8 mouse cellular contexts compared by ENCODE assay signal in genomic region chr11:75630645-75631229, GRCm38 (mm10). TPM values are rescaled to one million over a fixed set of nuclear protein-coding genes. Genes with fewer than 3 reads are reported as not detected.
DNase-seq lines count a peak whose midpoint lies in the region; ATAC-seq and TF ChIP-seq lines count a peak whose summit lies in the region.

Inpp5k (plus strand) TSS chr11:75630988.

- H3K27ac ChIP-seq in MEL (ENCODE audit: control insufficient read depth, low read depth, low read length), result peak within 1 kb of the TSS; percentile 85
- H3K27ac ChIP-seq in cerebellum, adult 2 months (ENCODE audit: insufficient read depth, low read length), result peak within 1 kb of the TSS; percentile 28; the same call in 1 of the 2 replicates
- H3K27ac ChIP-seq in forebrain, postnatal 0 days (ENCODE audit: low read depth, low read length), result peak within 1 kb of the TSS; percentile 76
- H3K27ac ChIP-seq in lung, embryonic 15.5 days, result peak within 1 kb of the TSS; percentile 84

- H3K9ac ChIP-seq in MEL (ENCODE audit: control insufficient read depth, low read depth, low read length, poor library complexity, severe bottlenecking), result peak within 1 kb of the TSS; percentile 83
- peak within 1 kb of the TSS; percentile 65 for H3K9ac ChIP-seq in forebrain, postnatal 0 days
- peak within 1 kb of the TSS; percentile 65 for H3K9ac ChIP-seq in lung, embryonic 15.5 days

- WGBS in cerebellum, adult 2 months, result under 1% methylated on average over 53 of the region's 53 CpGs
- under 1% methylated on average over 53 of the region's 53 CpGs for whole genome bisulfite sequencing in forebrain, postnatal 0 days
- under 1% methylated on average over 53 of the region's 53 CpGs for WGBS in lung, embryonic 15.5 days

- TF ChIP-seq EP300 in MEL (IDR thresholded peaks at IDR 0.05; ENCODE audit: low read depth in 1 of 2, low read length in 2 of 2), result peak; percentile 7 to 38; a peak in 1 of 4 replicates

- peak; percentile 100 for DNase-seq in MEL (ENCODE audit: low read depth, low spot score)
- peak; percentile 96 to 98 for DNase-seq in cerebellum, adult 2 months
- DNase-seq in forebrain, postnatal 0 days, result peak; percentile 98
- peak; percentile 96 for DNase-seq in heart, postnatal 4 days
- DNase-seq in layer of hippocampus, adult 8-10 months (ENCODE audit: low spot score in 2 of 2), result peak; percentile 95 to 97
- DNase-seq in ovary, adult 18-20 months (ENCODE audit: low spot score), result peak; percentile 97
- DNase-seq in thymus, postnatal 0 days (ENCODE audit: low spot score), result peak; percentile 99

- 0 out of 6 replicates have a peak, but pooled peaks of 1 of the 3 experiments have one; percentile 2 for TF ChIP-seq CTCF in MEL (IDR thresholded peaks at IDR 0.05 in 2 of 3, conservative IDR thresholded peaks at IDR 0.05 in 1 of 3; ENCODE audit: control insufficient read depth in 1 of 3, insufficient read depth in 1 of 3, low read depth in 2 of 3, low read length in 3 of 3, poor library complexity in 1 of 3, severe bottlenecking in 1 of 3)
- no peak for TF ChIP-seq CTCF in cerebellum, adult 2 months (IDR thresholded peaks at IDR 0.05; ENCODE audit: borderline replicate concordance, insufficient read depth, low read depth, low read length)
- no peak for TF ChIP-seq CTCF in forebrain, postnatal 0 days (IDR thresholded peaks at IDR 0.05; ENCODE audit: low read depth)

- H3K27me3 ChIP-seq in MEL (ENCODE audit: control insufficient read depth in 1 of 2, insufficient read depth in 2 of 2, low read length in 2 of 2), result no peaks in the 10 kb centered on the region
- H3K27me3 ChIP-seq in cerebellum, adult 2 months (ENCODE audit: control insufficient read depth, insufficient read depth, low read length), result no peaks in the 10 kb centered on the region
- H3K27me3 ChIP-seq in forebrain, postnatal 0 days (ENCODE audit: insufficient read depth, low read length), result no peaks in the 10 kb centered on the region
- H3K27me3 ChIP-seq in lung, embryonic 15.5 days, result no peaks in the 10 kb centered on the region

- peak; percentile 100 for ATAC-seq in forebrain, postnatal 0 days
- ATAC-seq in lung, embryonic 15.5 days (ENCODE audit: borderline replicate concordance, extremely low read depth, low FRiP score, low TSS enrichment), result peak; percentile 99

- H3K4me2 ChIP-seq in forebrain, postnatal 0 days (ENCODE audit: low read depth), result peak within 1 kb of the TSS; percentile 63
- H3K4me2 ChIP-seq in lung, embryonic 15.5 days, result peak within 1 kb of the TSS; percentile 80

- no peaks in the 10 kb centered on the region for H3K9me3 ChIP-seq in MEL (replicated peaks; ENCODE audit: insufficient read depth, low read length)
- H3K9me3 ChIP-seq in forebrain, postnatal 0 days (ENCODE audit: low read length), result no peaks in the 10 kb centered on the region
- H3K9me3 ChIP-seq in lung, embryonic 15.5 days, result no peaks in the 10 kb centered on the region

- TF ChIP-seq POLR2A in MEL (IDR thresholded peaks at IDR 0.05; ENCODE audit: control insufficient read depth in 1 of 2, insufficient read depth in 1 of 2, low read depth in 1 of 2, low read length in 2 of 2, poor library complexity in 1 of 2), result peak; percentile 98 to 99
- peak; percentile 89 for TF ChIP-seq POLR2A in cerebellum, adult 2 months (IDR thresholded peaks at IDR 0.05; ENCODE audit: borderline replicate concordance, insufficient read depth, low read length)

- H3K36me3 ChIP-seq in MEL (ENCODE audit: control insufficient read depth in 1 of 2, insufficient read depth in 2 of 2, low read length in 2 of 2), result peaks cover 0 to 12% of the 10 kb centered on the region in 2 experiments; a peak in 3 of 4 replicates
- H3K36me3 ChIP-seq in forebrain, postnatal 0 days (ENCODE audit: insufficient read depth), result peaks cover 40% of the 10 kb centered on the region
- H3K36me3 ChIP-seq in lung, embryonic 15.5 days, result peaks cover 28% of the 10 kb centered on the region

- H3K4me3 ChIP-seq in MEL (ENCODE audit: control insufficient read depth in 1 of 2, insufficient read depth in 1 of 2, low read depth in 2 of 2, low read length in 2 of 2), result peak within 1 kb of the TSS; percentile 78 to 85
- peak within 1 kb of the TSS; percentile 88 for H3K4me3 ChIP-seq in cerebellum, adult 2 months (replicated peaks; ENCODE audit: insufficient read depth, low read depth, low read length)
- peak within 1 kb of the TSS; percentile 66 for H3K4me3 ChIP-seq in forebrain, postnatal 0 days (ENCODE audit: low read depth, low read length)
- peak within 1 kb of the TSS; percentile 87 for H3K4me3 ChIP-seq in lung, embryonic 15.5 days

- TF ChIP-seq RAD21 in MEL (IDR thresholded peaks at IDR 0.05; ENCODE audit: low read depth, low read length), result no peak

- H3K4me1 ChIP-seq in MEL (ENCODE audit: control insufficient read depth in 1 of 2, insufficient read depth in 2 of 2, low read length in 2 of 2), result peaks cover 0 to 3% of the 10 kb centered on the region in 2 experiments; a peak in 2 of 4 replicates
- peaks cover 15% of the 10 kb centered on the region for H3K4me1 ChIP-seq in cerebellum, adult 2 months (ENCODE audit: control insufficient read depth, insufficient read depth, low read length)
- H3K4me1 ChIP-seq in forebrain, postnatal 0 days (ENCODE audit: insufficient read depth), result peaks cover 11% of the 10 kb centered on the region; the same call in 1 of the 2 replicates
- H3K4me1 ChIP-seq in lung, embryonic 15.5 days, result peaks cover 21% of the 10 kb centered on the region

- no peaks in the 10 kb centered on the region; the same call in 1 of the 2 replicates for H3K79me2 ChIP-seq in MEL (ENCODE audit: control insufficient read depth, insufficient read depth, low read length, poor library complexity)

TF ChIP-seq in MEL, 35 proteins besides CTCF, POLR2A, EP300 and RAD21 (continues in another document):
- TF ChIP-seq ZMIZ1 (IDR thresholded peaks at IDR 0.05; ENCODE audit: low read depth, low read length), result peak; percentile 95
- TF ChIP-seq NELFE (IDR thresholded peaks at IDR 0.05; ENCODE audit: low read depth, low read length), result peak; percentile 99
- TF ChIP-seq MYB (IDR thresholded peaks at IDR 0.05; ENCODE audit: low read depth, low read length), result no peak; the same call in 1 of the 2 replicates
- TF ChIP-seq KAT2A (conservative IDR thresholded peaks at IDR 0.05; ENCODE audit: low read depth, low read length), result no peak; the same call in 1 of the 2 replicates
- no peak for TF ChIP-seq RCOR1 (IDR thresholded peaks at IDR 0.05; ENCODE audit: low read depth, low read length)
- no peak for TF ChIP-seq USF2 (IDR thresholded peaks at IDR 0.05; ENCODE audit: borderline replicate concordance in 1 of 2, insufficient read depth in 1 of 2, low read depth in 1 of 2, low read length in 2 of 2)
- 0 out of 2 replicates have a peak, but pooled peaks have one; percentile 31 for TF ChIP-seq UBTF (IDR thresholded peaks at IDR 0.05; ENCODE audit: borderline replicate concordance, insufficient read depth, low read depth, low read length)
- TF ChIP-seq NRF1 (IDR thresholded peaks at IDR 0.05; ENCODE audit: insufficient read depth, low read depth, low read length, poor library complexity, severe bottlenecking), result peak; percentile 61; the same call in 1 of the 2 replicates
- TF ChIP-seq BHLHE40 (IDR thresholded peaks at IDR 0.05; ENCODE audit: borderline replicate concordance, low read depth, low read length), result no peak
- TF ChIP-seq ZC3H11A (IDR thresholded peaks at IDR 0.05; ENCODE audit: low read depth, low read length), result no peak
- peak; percentile 84 for TF ChIP-seq MAX (IDR thresholded peaks at IDR 0.05; ENCODE audit: low read length)
- no peak for TF ChIP-seq GABPA (IDR thresholded peaks at IDR 0.05; ENCODE audit: low read depth, low read length)
- peak; percentile 92 for TF ChIP-seq HCFC1 (IDR thresholded peaks at IDR 0.05; ENCODE audit: low read depth, low read length)
- no peak for TF ChIP-seq GATA1 (IDR thresholded peaks at IDR 0.05; ENCODE audit: low read depth, low read length)
- no peak for TF ChIP-seq USF1 (IDR thresholded peaks at IDR 0.05; ENCODE audit: low read depth, low read length)
- peak; percentile 90 for TF ChIP-seq MXI1 (IDR thresholded peaks at IDR 0.05; ENCODE audit: low read depth, low read length)
- TF ChIP-seq ZNF384 (IDR thresholded peaks at IDR 0.05; ENCODE audit: low read depth, low read length), result no peak; the same call in 1 of the 2 replicates
- no peak; the same call in 1 of the 2 replicates for TF ChIP-seq ETS1 (IDR thresholded peaks at IDR 0.05; ENCODE audit: low read depth, low read length)
- TF ChIP-seq ZKSCAN1 (IDR thresholded peaks at IDR 0.05; ENCODE audit: low read depth, low read length), result no peak
- peak; percentile 81; the same call in 1 of the 2 replicates for TF ChIP-seq E2F4 (IDR thresholded peaks at IDR 0.05; ENCODE audit: borderline replicate concordance, low read depth, low read length)
- TF ChIP-seq CHD2 (IDR thresholded peaks at IDR 0.05; ENCODE audit: low read length), result peak; percentile 56; the same call in 1 of the 2 replicates
- TF ChIP-seq TCF12 (IDR thresholded peaks at IDR 0.05; ENCODE audit: low read depth, low read length), result peak; percentile 58; the same call in 1 of the 2 replicates
- peak; percentile 99 for TF ChIP-seq SIN3A (IDR thresholded peaks at IDR 0.05; ENCODE audit: low read length)
- peak; percentile 66 for TF ChIP-seq TBP (IDR thresholded peaks at IDR 0.05; ENCODE audit: low read depth, low read length)
- no peak for TF ChIP-seq TAL1 (IDR thresholded peaks at IDR 0.05; ENCODE audit: low read length)
- 0 out of 2 replicates have a peak, but pooled peaks have one; percentile 44 for TF ChIP-seq CHD1 (IDR thresholded peaks at IDR 0.05; ENCODE audit: low read depth, low read length)
- no peak for TF ChIP-seq POLR2AphosphoS5 (IDR thresholded peaks at IDR 0.05; ENCODE audit: borderline replicate concordance, low read depth, low read length)
- no peak for TF ChIP-seq MAFK (IDR thresholded peaks at IDR 0.05; ENCODE audit: borderline replicate concordance, low read depth, low read length)
- TF ChIP-seq ELF1 (IDR thresholded peaks at IDR 0.05; ENCODE audit: low read depth, low read length), result peak; percentile 99

RNA-seq across cellular contexts. Expression of gene Inpp5k, which starts in this region (rescaled TPM):
- total RNA-seq in MEL (2012; rRNA removed), result 15.2 and 16.4 TPM in 2 replicates
- polyA plus RNA-seq in MEL (2012; ENCODE audit: insufficient read depth in 1 of 2, insufficient read length in 2 of 2, low read depth in 1 of 2, low replicate concordance in 2 of 2, missing spikeins in 1 of 2), result 10 to 100 TPM in 1 of 2 experiments, not detected in 1; 28.7 TPM
- 81.3 and 87.4 TPM in 2 replicates for polyA plus RNA-seq in cerebellum, adult 2 months (2012; rRNA removed)
- 52.4 and 57.4 TPM in 2 replicates for total RNA-seq in forebrain, postnatal 0 days (2014; rRNA removed)
- polyA plus RNA-seq in forebrain, postnatal 0 days (2015; fragmentation: Nextera tagmentation; extraction: Ambion mirVana), result 50.2 and 50.7 TPM in 2 replicates
- total RNA-seq in heart, postnatal 4 days (2021), result 10 to 100 TPM; 23.4 to 26.9 TPM
- total RNA-seq in layer of hippocampus, adult 8-10 months (2022), result 10 to 100 TPM; 45.1 to 54.5 (median 50.2) TPM
- 26.0 TPM in 2 replicates for polyA plus RNA-seq in lung, embryonic 15.5 days (2015; fragmentation: Nextera tagmentation; extraction: Ambion mirVana)
- polyA plus RNA-seq in thymus, postnatal 0 days (2015; fragmentation: Nextera tagmentation; extraction: Ambion mirVana), result 56.9 and 63.9 TPM in 2 replicates

Comparison
In these comparisons a context has a peak if more than half of its experiments do, and no peak if none do; other contexts are left out.
1. Peak in every context shown above with its lines: DNase-seq, ATAC-seq, H3K4me3 ChIP-seq and H3K27ac ChIP-seq.
2. H3K27ac ChIP-seq: peak in every context shown above with its lines; median percentile 85 in MEL; 84 in lung, embryonic 15.5 days; 76 in forebrain, postnatal 0 days; 28 in cerebellum, adult 2 months.